Mouse (Mus musculus) cerebellum, adult 2 months (tissue): ENCODE measurements at regions not wholly inside any gene's neighbourhood (a gene's known extent, or its start where the extent isn't known, plus 50 kb on each side); places are given as distances from the start of the nearest gene placed in this dataset.

Source experiments
- DNase-seq, 2 experiments: peaks; one replicate each; pipeline ENCODE4 v3.0.0; 2021
- H3K27ac ChIP-seq: fragments of 200-500 bp; 2 replicates; pipeline ENCODE4 v1.5.1; 2012; ENCODE audit warnings: low read length, control low read depth, inconsistent platforms; ENCODE audit not compliant: insufficient read depth
- H3K27me3 ChIP-seq: fragments of 200-500 bp; 2 replicates; pipeline ENCODE4 v1.6.1; 2012; ENCODE audit warnings: inconsistent platforms, mild to moderate bottlenecking, low read length, moderate library complexity; ENCODE audit not compliant: control insufficient read depth, insufficient read depth
- H3K4me1 ChIP-seq: fragments of 200-500 bp; 2 replicates; pipeline ENCODE4 v1.6.1; 2011; ENCODE audit warnings: low read length; ENCODE audit not compliant: control insufficient read depth, insufficient read depth
- H3K4me3 ChIP-seq: fragments of 200-500 bp; replicated peaks from 2 replicates; pipeline ENCODE3; 2011; ENCODE audit warnings: mild to moderate bottlenecking, low read depth, low read length, control low read depth; ENCODE audit not compliant: insufficient read depth
- CTCF ChIP-seq: fragments of 200-500 bp; IDR thresholded peaks from 2 replicates; pipeline ENCODE4 v1.5.1; 2011; ENCODE audit warnings: low read depth, mild to moderate bottlenecking, control low read depth, low read length, moderate library complexity, borderline replicate concordance; ENCODE audit not compliant: insufficient read depth
- POLR2A ChIP-seq: fragments of 200-500 bp; IDR thresholded peaks from 2 replicates; pipeline ENCODE4 v1.6.1; 2011; ENCODE audit warnings: low read length, control low read depth, borderline replicate concordance; ENCODE audit not compliant: insufficient read depth
- WGBS: fragments of 180-500 bp; shearing (Covaris S2); methylation state at CpG from one replicate; pipeline ENCODE4 v1.1.7; 2018; 5-methylcytosine and 5-hydroxymethylcytosine counted together

DNA sequence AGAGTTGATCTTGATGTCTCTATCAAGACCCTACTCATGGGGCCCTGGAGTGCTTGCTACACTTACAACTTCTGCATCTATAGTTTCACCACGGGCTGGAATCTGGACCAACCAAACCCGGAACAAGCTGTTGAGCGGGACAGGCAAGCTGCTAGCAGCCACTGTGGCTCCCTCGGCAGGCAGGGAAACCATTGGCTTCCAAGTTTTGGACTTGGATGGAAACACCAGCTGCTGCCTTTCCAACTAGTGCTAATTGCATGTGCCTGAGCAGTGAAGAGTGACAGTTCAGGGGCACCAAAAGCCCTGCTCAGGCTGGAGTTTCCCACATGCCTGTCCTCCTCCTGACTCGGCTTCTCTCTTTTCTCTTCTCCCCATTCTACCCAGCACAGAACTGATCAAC, 257.8 kb downstream of the Tcerg1l start:
- 27% methylated on average over 5 of the region's 5 CpGs for WGBS
- Histone ChIP-seq H3K27me3 (no peaks in the 10 kb centered on the region; the same call in 1 of the 2 replicates), H3K4me1 (no peaks in the 10 kb centered on the region), H3K27ac (no peak overlapping the region), H3K4me3 (no peak overlapping the region)
- TF ChIP-seq CTCF (no peak), POLR2A (no peak)
- no peak for DNase-seq

DNA sequence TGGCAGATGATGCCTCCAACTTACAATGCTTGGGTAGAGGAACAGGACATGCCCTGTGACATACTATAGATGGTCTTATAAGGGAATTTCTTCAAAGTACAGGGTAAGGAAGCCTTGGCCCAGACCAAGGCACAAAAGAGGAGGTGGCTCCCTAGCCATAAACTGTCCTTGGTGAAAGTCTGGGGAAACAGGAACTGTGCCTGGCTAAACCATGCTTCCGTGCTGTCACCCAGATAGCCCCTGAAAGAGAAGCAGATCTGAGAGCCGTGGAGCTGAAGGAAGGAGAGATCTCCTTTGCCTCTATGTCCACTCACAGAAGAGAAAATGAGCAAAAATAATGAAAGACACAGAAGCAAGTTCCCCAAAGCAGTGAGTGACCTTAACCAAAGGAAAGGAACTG, 248.0 kb downstream of the Tcerg1l start:
- no peak for TF ChIP-seq CTCF
- TF ChIP-seq POLR2A = no peak
- Histone ChIP-seq H3K27ac (no peak overlapping the region), H3K27me3 (no peaks in the 10 kb centered on the region; the same call in 1 of the 2 replicates), H3K4me3 (no peak overlapping the region), H3K4me1 (no peaks in the 10 kb centered on the region)
- WGBS = 89% methylated on average over 2 of the region's 2 CpGs
- DNase-seq = no peak

DNA sequence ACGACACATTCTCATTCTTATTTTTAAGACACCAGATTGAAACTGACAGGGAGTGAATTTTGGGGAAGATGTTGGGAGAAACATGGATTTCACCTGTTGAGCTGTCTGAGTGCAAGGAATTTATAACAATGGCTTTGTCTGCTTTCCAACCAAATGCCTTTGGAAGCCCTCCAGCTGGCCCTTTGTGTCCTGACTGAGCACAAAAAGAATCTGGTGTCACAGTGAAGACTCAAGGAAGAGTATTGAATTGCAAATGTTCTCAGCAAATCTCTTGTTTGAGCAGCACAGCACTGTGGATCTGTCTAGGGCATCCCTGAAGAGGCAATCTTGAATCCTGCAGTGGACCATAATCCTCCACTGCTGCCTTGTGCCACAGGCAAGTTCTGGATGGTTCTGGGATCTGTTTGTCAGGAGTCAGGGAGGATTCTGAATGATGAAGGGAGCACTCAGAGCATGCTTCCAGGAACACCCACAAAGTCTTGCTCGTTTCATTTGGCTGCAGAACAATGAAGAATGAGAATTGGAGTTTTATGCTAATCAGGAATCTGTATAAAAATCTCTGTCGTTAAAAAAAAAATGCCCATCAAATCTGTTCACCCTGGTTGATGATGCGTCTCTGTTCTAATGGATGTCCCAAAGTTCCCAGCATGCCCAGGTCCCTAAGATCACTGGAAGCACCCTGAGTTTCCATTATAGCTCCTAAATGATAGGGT, 243.9 kb downstream of the Tcerg1l start:
- no peak overlapping the region for H3K27ac ChIP-seq
- 54% methylated on average over 4 of the region's 4 CpGs for WGBS
- no peak overlapping the region for H3K4me3 ChIP-seq
- peak in 1 of 2 experiments; percentile 14 for DNase-seq
- H3K4me1 ChIP-seq = no peaks in the 10 kb centered on the region
- no peaks in the 10 kb centered on the region for H3K27me3 ChIP-seq
- TF ChIP-seq CTCF (no peak), POLR2A (no peak)
